Mouse (Mus musculus): ENCODE measurements around the gene Gdpgp1. TPM values are rescaled to one million over a fixed set of nuclear protein-coding genes. Genes with fewer than 3 reads are reported as not detected.

The Gdpgp1 gene
- total and polyA plus RNA-seq, 2 experiments from 2014 or later: 2.3 to 5.5 TPM

DNA sequence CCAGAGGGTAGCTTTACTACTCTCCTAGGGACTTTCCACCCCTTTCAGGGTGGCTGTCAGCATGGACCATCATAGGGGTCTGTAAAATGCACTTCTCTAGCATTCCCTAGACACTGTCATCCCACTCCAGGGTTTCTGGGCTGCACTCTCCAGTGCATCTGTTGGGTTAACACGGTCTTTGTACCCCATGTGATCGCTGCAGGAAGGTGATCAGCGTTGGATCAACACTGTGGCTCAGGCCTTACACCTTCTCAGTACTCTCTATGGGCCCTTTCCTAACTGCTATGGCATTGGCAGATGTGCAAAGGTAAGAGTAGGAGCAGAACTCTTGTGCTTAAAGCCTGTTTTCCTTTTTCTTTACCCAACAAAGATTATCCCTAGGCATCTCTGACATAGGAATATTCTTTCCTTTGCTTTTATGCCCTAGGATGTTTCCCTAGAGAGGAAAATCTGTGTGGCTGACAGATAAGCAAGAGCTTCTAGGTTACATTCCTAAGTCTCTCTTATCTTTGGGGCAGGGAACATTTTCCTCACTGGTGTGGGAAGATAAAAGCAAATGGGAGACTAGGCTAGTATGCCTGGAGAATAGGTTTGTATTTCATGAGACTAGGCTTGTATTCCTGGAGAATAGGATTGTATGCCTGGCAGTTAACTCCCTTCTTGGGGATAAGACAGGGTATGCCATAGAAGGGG, 50.7 kb downstream of the Gdpgp1 start:
- no peaks in the 10 kb centered on the region for H3K27me3 ChIP-seq (ENCODE audit: control insufficient read depth, insufficient read depth, low read length)
- DNase-seq (ENCODE audit: low spot score): no peak
- no peak for TF ChIP-seq CTCF (IDR thresholded peaks at IDR 0.05; ENCODE audit: low read depth)
- TF ChIP-seq EP300 (IDR thresholded peaks at IDR 0.05; ENCODE audit: low read depth): no peak
- no peaks in the 10 kb centered on the region for H3K9me3 ChIP-seq (replicated peaks; ENCODE audit: control insufficient read depth, low read length)
- H3K4me1 ChIP-seq (ENCODE audit: control insufficient read depth, insufficient read depth): no peaks in the 10 kb centered on the region
- no peak overlapping the region for H3K4me2 ChIP-seq (ENCODE audit: low read depth, low read length)
- no peak overlapping the region for H3K9ac ChIP-seq (replicated peaks; ENCODE audit: low read depth, low read length)
- no peak overlapping the region for H3K27ac ChIP-seq (ENCODE audit: low read depth)
- WGBS: 61% methylated on average over 3 of the region's 3 CpGs
- H3K4me3 ChIP-seq (ENCODE audit: low read depth, low read length): no peak overlapping the region
- no peak for ATAC-seq (ENCODE audit: insufficient read depth, low read depth)
- peaks cover 81% of the 10 kb centered on the region for H3K36me3 ChIP-seq (replicated peaks; ENCODE audit: control insufficient read depth, insufficient read depth, low read length)

DNA sequence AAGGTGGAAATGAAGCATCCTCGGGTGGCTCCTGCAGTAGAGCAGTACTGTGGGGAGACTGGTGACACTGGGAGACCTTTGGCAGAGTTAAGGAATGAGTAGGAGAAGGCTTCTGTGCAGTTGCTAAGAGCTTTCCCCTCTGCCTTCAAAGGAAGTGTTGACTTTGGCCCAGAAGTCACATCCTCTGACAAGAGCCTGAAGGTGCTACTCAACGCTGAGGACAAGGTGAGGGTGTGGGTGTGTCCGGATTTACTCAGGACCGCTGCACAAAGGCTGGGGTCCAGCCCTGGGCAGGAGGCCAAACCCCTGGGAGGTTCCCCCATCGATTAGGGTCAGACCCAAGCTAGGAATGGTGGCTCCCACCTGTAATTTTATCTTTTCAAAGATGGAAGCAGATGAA, 51.7 kb downstream of the Gdpgp1 start:
- peaks cover 74% of the 10 kb centered on the region for H3K36me3 ChIP-seq (replicated peaks; ENCODE audit: control insufficient read depth, insufficient read depth, low read length)
- no peaks in the 10 kb centered on the region for H3K9me3 ChIP-seq (replicated peaks; ENCODE audit: control insufficient read depth, low read length)
- no peak for ATAC-seq (ENCODE audit: insufficient read depth, low read depth)
- H3K27me3 ChIP-seq (ENCODE audit: control insufficient read depth, insufficient read depth, low read length): no peaks in the 10 kb centered on the region
- DNase-seq (ENCODE audit: low spot score): no peak
- H3K4me2 ChIP-seq (ENCODE audit: low read depth, low read length): no peak overlapping the region
- 72% methylated on average over 5 of the region's 5 CpGs for WGBS
- no peaks in the 10 kb centered on the region for H3K4me1 ChIP-seq (ENCODE audit: control insufficient read depth, insufficient read depth)
- H3K27ac ChIP-seq (ENCODE audit: low read depth): no peak overlapping the region
- no peak overlapping the region for H3K9ac ChIP-seq (replicated peaks; ENCODE audit: low read depth, low read length)
- TF ChIP-seq EP300 (IDR thresholded peaks at IDR 0.05; ENCODE audit: low read depth): no peak
- no peak for TF ChIP-seq CTCF (IDR thresholded peaks at IDR 0.05; ENCODE audit: low read depth)
- H3K4me3 ChIP-seq (ENCODE audit: low read depth, low read length): no peak overlapping the region

- ATAC-seq (ENCODE audit: insufficient read depth, low read depth) (no peak), DNase-seq (ENCODE audit: low spot score) (no peak)
- 91% methylated on average over 6 of the region's 6 CpGs for WGBS
- H3K9ac ChIP-seq (replicated peaks; ENCODE audit: low read depth, low read length): no peak overlapping the region
- no peaks in the 10 kb centered on the region for H3K4me1 ChIP-seq (ENCODE audit: control insufficient read depth, insufficient read depth)
- no peak overlapping the region for H3K27ac ChIP-seq (ENCODE audit: low read depth)
- no peak overlapping the region for H3K4me3 ChIP-seq (ENCODE audit: low read depth, low read length)
- H3K4me2 ChIP-seq (ENCODE audit: low read depth, low read length): no peak overlapping the region
- TF ChIP-seq EP300 (IDR thresholded peaks at IDR 0.05; ENCODE audit: low read depth) (no peak), CTCF (IDR thresholded peaks at IDR 0.05; ENCODE audit: low read depth) (no peak)
- peaks cover 75% of the 10 kb centered on the region for H3K36me3 ChIP-seq (replicated peaks; ENCODE audit: control insufficient read depth, insufficient read depth, low read length)
- H3K27me3 ChIP-seq (ENCODE audit: control insufficient read depth, insufficient read depth, low read length): no peaks in the 10 kb centered on the region
- no peaks in the 10 kb centered on the region for H3K9me3 ChIP-seq (replicated peaks; ENCODE audit: control insufficient read depth, low read length)
These were observed 53.1 kb downstream of the Gdpgp1 start for GRCm38 (mm10) chr7:80285725-80286124.

DNA sequence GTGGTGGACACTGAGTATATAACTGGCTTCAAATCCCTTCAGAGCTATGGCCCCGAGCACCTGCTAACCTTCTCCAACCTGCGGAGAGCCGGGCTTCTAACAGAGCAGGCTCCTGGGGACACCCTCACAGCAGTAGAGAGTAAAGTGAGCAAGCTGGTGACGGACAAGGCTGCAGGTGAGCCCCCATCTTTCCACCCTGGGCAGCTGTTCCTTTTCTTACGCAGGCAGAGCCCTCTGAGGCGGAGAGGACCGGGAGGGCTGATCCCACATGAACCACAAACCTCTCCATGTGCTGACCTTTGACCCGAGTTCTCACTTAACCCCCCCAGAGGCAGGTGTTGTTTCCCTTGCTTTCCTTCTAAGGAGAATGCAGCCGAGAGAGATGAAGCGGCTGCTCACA, 55.1 kb downstream of the Gdpgp1 start:
- no peak overlapping the region for H3K27ac ChIP-seq (ENCODE audit: low read depth)
- TF ChIP-seq EP300 (IDR thresholded peaks at IDR 0.05; ENCODE audit: low read depth) (no peak), CTCF (IDR thresholded peaks at IDR 0.05; ENCODE audit: low read depth) (no peak)
- H3K9ac ChIP-seq (replicated peaks; ENCODE audit: low read depth, low read length): no peak overlapping the region
- no peaks in the 10 kb centered on the region for H3K4me1 ChIP-seq (ENCODE audit: control insufficient read depth, insufficient read depth)
- no peak for ATAC-seq (ENCODE audit: insufficient read depth, low read depth)
- no peak for DNase-seq (ENCODE audit: low spot score)
- no peak overlapping the region for H3K4me3 ChIP-seq (ENCODE audit: low read depth, low read length)
- peaks cover 73% of the 10 kb centered on the region for H3K36me3 ChIP-seq (replicated peaks; ENCODE audit: control insufficient read depth, insufficient read depth, low read length)
- no peaks in the 10 kb centered on the region for H3K27me3 ChIP-seq (ENCODE audit: control insufficient read depth, insufficient read depth, low read length)
- 91% methylated on average over 10 of the region's 10 CpGs for WGBS
- H3K4me2 ChIP-seq (ENCODE audit: low read depth, low read length): no peak overlapping the region
- H3K9me3 ChIP-seq (replicated peaks; ENCODE audit: control insufficient read depth, low read length): no peaks in the 10 kb centered on the region

Other genes starting within 250 kb of the Gdpgp1 start
- gene Zfp710, start 208.1 kb upstream of the Gdpgp1 start, total RNA-seq (2014; rRNA removed; ENCODE audit: low replicate concordance): 25.5 and 29.7 TPM in 2 replicates
- 7.5 TPM in 2 replicates for gene Zfp710, start 208.1 kb upstream of the Gdpgp1 start, polyA plus RNA-seq (2015; fragmentation: Nextera tagmentation; extraction: Ambion mirVana)
- gene Idh2, start 117.5 kb upstream of the Gdpgp1 start, total RNA-seq (2014; rRNA removed; ENCODE audit: low replicate concordance): 3,422 and 3,660 TPM in 2 replicates
- gene Idh2, start 117.5 kb upstream of the Gdpgp1 start, polyA plus RNA-seq (2015; fragmentation: Nextera tagmentation; extraction: Ambion mirVana): 2,757 and 2,826 TPM in 2 replicates
- gene Sema4b, start 46.0 kb upstream of the Gdpgp1 start, total RNA-seq (2014; rRNA removed; ENCODE audit: low replicate concordance): 17.5 and 24.2 TPM in 2 replicates
- gene Sema4b, start 46.0 kb upstream of the Gdpgp1 start, polyA plus RNA-seq (2015; fragmentation: Nextera tagmentation; extraction: Ambion mirVana): 10.5 and 11.7 TPM in 2 replicates
- 26.0 and 27.2 TPM in 2 replicates for gene Cib1, start 52 bp upstream of the Gdpgp1 start, total RNA-seq (2014; rRNA removed; ENCODE audit: low replicate concordance)
- 57.2 and 57.4 TPM in 2 replicates for gene Cib1, start 52 bp upstream of the Gdpgp1 start, polyA plus RNA-seq (2015; fragmentation: Nextera tagmentation; extraction: Ambion mirVana)
- 0.35 TPM in 1 of 2 replicates, not detected in the other for gene Ttll13, start 13.5 kb downstream of the Gdpgp1 start, total RNA-seq (2014; rRNA removed; ENCODE audit: low replicate concordance)
- 0.51 and 0.98 TPM in 2 replicates for gene Ttll13, start 13.5 kb downstream of the Gdpgp1 start, polyA plus RNA-seq (2015; fragmentation: Nextera tagmentation; extraction: Ambion mirVana)
- gene Ngrn, start 28.4 kb downstream of the Gdpgp1 start, total RNA-seq (2014; rRNA removed; ENCODE audit: low replicate concordance): 14.0 and 29.4 TPM in 2 replicates
- 35.8 and 40.5 TPM in 2 replicates for gene Ngrn, start 28.4 kb downstream of the Gdpgp1 start, polyA plus RNA-seq (2015; fragmentation: Nextera tagmentation; extraction: Ambion mirVana)
- 8.0 and 8.7 TPM in 2 replicates for gene Vps33b, start 36.8 kb downstream of the Gdpgp1 start, total RNA-seq (2014; rRNA removed; ENCODE audit: low replicate concordance)
- gene Vps33b, start 36.8 kb downstream of the Gdpgp1 start, polyA plus RNA-seq (2015; fragmentation: Nextera tagmentation; extraction: Ambion mirVana): 3.6 and 3.9 TPM in 2 replicates
- gene Prc1, start 61.6 kb downstream of the Gdpgp1 start, total RNA-seq (2014; rRNA removed; ENCODE audit: low replicate concordance): 59.9 and 98.0 TPM in 2 replicates
- 46.1 and 49.4 TPM in 2 replicates for gene Prc1, start 61.6 kb downstream of the Gdpgp1 start, polyA plus RNA-seq (2015; fragmentation: Nextera tagmentation; extraction: Ambion mirVana)
- 3.7 and 7.6 TPM in 2 replicates for gene Rccd1, start 91.6 kb downstream of the Gdpgp1 start, total RNA-seq (2014; rRNA removed; ENCODE audit: low replicate concordance)
- gene Rccd1, start 91.6 kb downstream of the Gdpgp1 start, polyA plus RNA-seq (2015; fragmentation: Nextera tagmentation; extraction: Ambion mirVana): 2.9 and 3.1 TPM in 2 replicates
- 21.6 and 44.5 TPM in 2 replicates for gene Unc45a, start 108.1 kb downstream of the Gdpgp1 start, total RNA-seq (2014; rRNA removed; ENCODE audit: low replicate concordance)
- 11.0 and 12.5 TPM in 2 replicates for gene Unc45a, start 108.1 kb downstream of the Gdpgp1 start, polyA plus RNA-seq (2015; fragmentation: Nextera tagmentation; extraction: Ambion mirVana)
- gene Hddc3, start 110.2 kb downstream of the Gdpgp1 start, total RNA-seq (2014; rRNA removed; ENCODE audit: low replicate concordance): 19.8 and 28.5 TPM in 2 replicates
- gene Hddc3, start 110.2 kb downstream of the Gdpgp1 start, polyA plus RNA-seq (2015; fragmentation: Nextera tagmentation; extraction: Ambion mirVana): 14.5 and 17.8 TPM in 2 replicates
- 30.2 and 55.2 TPM in 2 replicates for gene Man2a2, start 138.5 kb downstream of the Gdpgp1 start, total RNA-seq (2014; rRNA removed; ENCODE audit: low replicate concordance)
- 7.2 and 7.7 TPM in 2 replicates for gene Man2a2, start 138.5 kb downstream of the Gdpgp1 start, polyA plus RNA-seq (2015; fragmentation: Nextera tagmentation; extraction: Ambion mirVana)
- gene Fes, start 155.1 kb downstream of the Gdpgp1 start, total RNA-seq (2014; rRNA removed; ENCODE audit: low replicate concordance): 13.5 and 23.1 TPM in 2 replicates
- 9.2 and 9.7 TPM in 2 replicates for gene Fes, start 155.1 kb downstream of the Gdpgp1 start, polyA plus RNA-seq (2015; fragmentation: Nextera tagmentation; extraction: Ambion mirVana)
- 67.6 and 79.0 TPM in 2 replicates for gene Furin, start 172.6 kb downstream of the Gdpgp1 start, total RNA-seq (2014; rRNA removed; ENCODE audit: low replicate concordance)
- 16.9 and 18.9 TPM in 2 replicates for gene Furin, start 172.6 kb downstream of the Gdpgp1 start, polyA plus RNA-seq (2015; fragmentation: Nextera tagmentation; extraction: Ambion mirVana)

Measured in heart, postnatal 0 days (tissue).